Comparison of ENCODE assay signal across 8 mouse cellular contexts in the genomic region with DNA sequence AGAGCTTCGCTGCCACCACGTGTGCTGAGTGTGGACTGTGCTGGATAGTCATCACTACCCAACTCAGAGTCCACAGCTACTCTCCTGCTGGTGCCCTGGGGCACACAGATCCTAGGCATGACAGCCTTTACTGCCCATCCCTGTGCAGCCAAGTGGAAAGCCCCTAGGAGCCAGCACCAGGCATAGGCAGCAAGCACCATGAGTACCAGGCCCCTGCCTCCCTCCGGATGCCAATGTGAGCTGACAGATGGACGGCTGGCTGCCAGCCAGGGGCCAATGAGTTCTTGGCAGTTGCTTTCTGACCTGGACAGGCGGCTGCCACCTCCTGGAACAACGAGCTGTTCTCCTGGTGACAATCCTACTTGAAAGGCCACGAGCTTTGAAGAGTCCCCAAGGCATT.
A peak's percentile ranks its signal among the peaks of the same experiment; 100 is the strongest.
DNase-seq lines count a peak whose midpoint lies in the region; ATAC-seq and TF ChIP-seq lines count a peak whose summit lies in the region.

No protein-coding gene starts in this region.

- no peaks in the 10 kb centered on the region for H3K4me1 ChIP-seq in liver, embryonic 11.5 days (replicated peaks; ENCODE audit: control insufficient read depth, insufficient read depth, low read length)

- H3K27me3 ChIP-seq in liver, embryonic 11.5 days (replicated peaks; ENCODE audit: control insufficient read depth, insufficient read depth, low read length), result no peaks in the 10 kb centered on the region

- WGBS in liver, embryonic 11.5 days, result 71% methylated on average over 7 of the region's 7 CpGs

- intact Hi-C loops in gastrocnemius, adult 2 months (cut with DNase I), result no loop called here
- intact Hi-C loops in gastrocnemius, postnatal 36 days (cut with DNase I), result no loop called here
- intact Hi-C loops in left cerebral cortex, postnatal 36 days (cut with DNase I), result no loop called here

- H3K4me3 ChIP-seq in gastrocnemius, adult 2 months, result no peak overlapping the region
- no peak overlapping the region for H3K4me3 ChIP-seq in liver, embryonic 11.5 days (ENCODE audit: low read depth, low read length)

- H3K9ac ChIP-seq in liver, embryonic 11.5 days (ENCODE audit: low read depth, low read length), result no peak overlapping the region

- no peak overlapping the region for H3K27ac ChIP-seq in gastrocnemius, adult 2 months
- H3K27ac ChIP-seq in liver, embryonic 11.5 days (ENCODE audit: low read depth, low read length), result no peak overlapping the region

- ATAC-seq in liver, embryonic 11.5 days (replicated peaks; ENCODE audit: low FRiP score), result no peak

- no peaks in the 10 kb centered on the region for H3K36me3 ChIP-seq in liver, embryonic 11.5 days (ENCODE audit: control insufficient read depth, insufficient read depth, low read length)

- DNase-seq in gastrocnemius, adult 2 months, result peak; percentile 54
- DNase-seq in gastrocnemius, postnatal 36 days, result no peak
- peak; percentile 75 for DNase-seq in MN1 (ENCODE audit: low spot score)
- DNase-seq in cerebellum, adult 9-11 months, result peak; percentile 100
- peak; percentile 5 to 20 for DNase-seq in kidney, adult 8-10 months
- DNase-seq in liver, embryonic 11.5 days (ENCODE audit: low spot score), result no peak
- DNase-seq in left cerebral cortex, postnatal 36 days (ENCODE audit: low spot score in 2 of 2), result no peak
- DNase-seq in left cerebral cortex, adult 8-10 months (ENCODE audit: low spot score in 2 of 2), result no peak

- H3K9me3 ChIP-seq in liver, embryonic 11.5 days (ENCODE audit: control insufficient read depth, low read length), result no peaks in the 10 kb centered on the region

- TF ChIP-seq CTCF in gastrocnemius, adult 2 months (IDR thresholded peaks at IDR 0.05), result no peak

- H3K4me2 ChIP-seq in liver, embryonic 11.5 days, result no peak overlapping the region

Comparison
In these comparisons a context has a peak if more than half of its experiments do, and no peak if none do; other contexts are left out.
1. DNase-seq: peak in gastrocnemius, adult 2 months (single experiment), MN1 (single experiment), cerebellum, adult 9-11 months (single experiment) and kidney, adult 8-10 months (2 of 2); none in gastrocnemius, postnatal 36 days (0 of 2), liver, embryonic 11.5 days (single experiment), left cerebral cortex, postnatal 36 days (0 of 2) and left cerebral cortex, adult 8-10 months (0 of 2).